Mouse (Mus musculus): ENCODE measurements around the gene Padi1. TPM values are rescaled to one million over a fixed set of nuclear protein-coding genes. Genes with fewer than 3 reads are reported as not detected.

The Padi1 gene
- polyA plus RNA-seq, 1 experiment from 2014 or later = 0.28 TPM

- Histone ChIP-seq H3K9me3 (ENCODE audit: control insufficient read depth, low read length) (no peaks in the 10 kb centered on the region), H3K27ac (replicated peaks; ENCODE audit: low read depth, low read length) (no peak overlapping the region), H3K9ac (ENCODE audit: low read length) (no peak overlapping the region), H3K4me2 (ENCODE audit: low read depth, severe bottlenecking) (no peak overlapping the region), H3K4me1 (ENCODE audit: control insufficient read depth, insufficient read depth, low read length) (peaks cover 9% of the 10 kb centered on the region), H3K27me3 (ENCODE audit: control insufficient read depth, insufficient read depth, low read length) (no peaks in the 10 kb centered on the region), H3K4me3 (ENCODE audit: low read depth, low read length) (no peak overlapping the region), H3K36me3 (ENCODE audit: control insufficient read depth, insufficient read depth, low read length) (no peaks in the 10 kb centered on the region)
- no peak for DNase-seq (ENCODE audit: low spot score)
- WGBS = 82% methylated on average over 8 of the region's 8 CpGs
- ATAC-seq (ENCODE audit: insufficient number of reproducible peaks, low FRiP score, low TSS enrichment, low read depth) = no peak
These were observed 26.5 kb upstream of the Padi1 start for GRCm38 (mm10) chr4:140871851-140872685.

- H3K36me3 ChIP-seq (ENCODE audit: control insufficient read depth, insufficient read depth, low read length) = no peaks in the 10 kb centered on the region
- H3K27me3 ChIP-seq (ENCODE audit: control insufficient read depth, insufficient read depth, low read length) = no peaks in the 10 kb centered on the region
- H3K4me3 ChIP-seq (ENCODE audit: low read depth, low read length) = no peak overlapping the region
- DNase-seq (ENCODE audit: low spot score) = no peak
- no peak overlapping the region for H3K4me2 ChIP-seq (ENCODE audit: low read depth, severe bottlenecking)
- no peak for ATAC-seq (ENCODE audit: insufficient number of reproducible peaks, low FRiP score, low TSS enrichment, low read depth)
- no peaks in the 10 kb centered on the region for H3K9me3 ChIP-seq (ENCODE audit: control insufficient read depth, low read length)
- no peak overlapping the region for H3K27ac ChIP-seq (replicated peaks; ENCODE audit: low read depth, low read length)
- WGBS = 75% methylated on average over 3 of the region's 3 CpGs
- H3K4me1 ChIP-seq (ENCODE audit: control insufficient read depth, insufficient read depth, low read length) = peaks cover 9% of the 10 kb centered on the region
- H3K9ac ChIP-seq (ENCODE audit: low read length) = no peak overlapping the region
These were observed 25.8 kb upstream of the Padi1 start for GRCm38 (mm10) chr4:140871376-140871775.

GRCm38 (mm10) chr4:140870876-140871275 lies 25.3 kb upstream of the Padi1 start:
- no peaks in the 10 kb centered on the region for H3K36me3 ChIP-seq (ENCODE audit: control insufficient read depth, insufficient read depth, low read length)
- no peak for DNase-seq (ENCODE audit: low spot score)
- H3K4me1 ChIP-seq (ENCODE audit: control insufficient read depth, insufficient read depth, low read length) = peaks cover 9% of the 10 kb centered on the region
- no peak overlapping the region for H3K4me3 ChIP-seq (ENCODE audit: low read depth, low read length)
- WGBS = 70% methylated on average over 7 of the region's 7 CpGs
- no peak overlapping the region for H3K9ac ChIP-seq (ENCODE audit: low read length)
- no peak for ATAC-seq (ENCODE audit: insufficient number of reproducible peaks, low FRiP score, low TSS enrichment, low read depth)
- no peaks in the 10 kb centered on the region for H3K9me3 ChIP-seq (ENCODE audit: control insufficient read depth, low read length)
- no peak overlapping the region for H3K4me2 ChIP-seq (ENCODE audit: low read depth, severe bottlenecking)
- no peaks in the 10 kb centered on the region for H3K27me3 ChIP-seq (ENCODE audit: control insufficient read depth, insufficient read depth, low read length)
- H3K27ac ChIP-seq (replicated peaks; ENCODE audit: low read depth, low read length) = no peak overlapping the region

GRCm38 (mm10) chr4:140869945-140870344 lies 24.4 kb upstream of the Padi1 start:
- Histone ChIP-seq H3K4me1 (ENCODE audit: control insufficient read depth, insufficient read depth, low read length) (peaks cover 9% of the 10 kb centered on the region), H3K36me3 (ENCODE audit: control insufficient read depth, insufficient read depth, low read length) (no peaks in the 10 kb centered on the region), H3K4me3 (ENCODE audit: low read depth, low read length) (no peak overlapping the region), H3K9ac (ENCODE audit: low read length) (no peak overlapping the region), H3K9me3 (ENCODE audit: control insufficient read depth, low read length) (no peaks in the 10 kb centered on the region), H3K27me3 (ENCODE audit: control insufficient read depth, insufficient read depth, low read length) (no peaks in the 10 kb centered on the region), H3K27ac (replicated peaks; ENCODE audit: low read depth, low read length) (no peak overlapping the region), H3K4me2 (ENCODE audit: low read depth, severe bottlenecking) (no peak overlapping the region)
- ATAC-seq (ENCODE audit: insufficient number of reproducible peaks, low FRiP score, low TSS enrichment, low read depth) = no peak
- DNase-seq (ENCODE audit: low spot score) = no peak
- WGBS = 89% methylated on average over 8 of the region's 8 CpGs

GRCm38 (mm10) chr4:140868484-140869190 lies 23.1 kb upstream of the Padi1 start:
- Histone ChIP-seq H3K4me2 (ENCODE audit: low read depth, severe bottlenecking) (peak overlapping the region; percentile 37), H3K9me3 (ENCODE audit: control insufficient read depth, low read length) (no peaks in the 10 kb centered on the region), H3K36me3 (ENCODE audit: control insufficient read depth, insufficient read depth, low read length) (no peaks in the 10 kb centered on the region), H3K9ac (ENCODE audit: low read length) (peak overlapping the region; percentile 41), H3K4me1 (ENCODE audit: control insufficient read depth, insufficient read depth, low read length) (peaks cover 9% of the 10 kb centered on the region), H3K27me3 (ENCODE audit: control insufficient read depth, insufficient read depth, low read length) (no peaks in the 10 kb centered on the region), H3K27ac (replicated peaks; ENCODE audit: low read depth, low read length) (peak overlapping the region; percentile 55; the same call in 1 of the 2 replicates), H3K4me3 (ENCODE audit: low read depth, low read length) (no peak overlapping the region)
- DNase-seq (ENCODE audit: low spot score) (peak; percentile 76), ATAC-seq (ENCODE audit: insufficient number of reproducible peaks, low FRiP score, low TSS enrichment, low read depth) (peak; percentile 60; the same call in 1 of the 2 replicates)
- 1% methylated on average over 14 of the region's 14 CpGs for WGBS

GRCm38 (mm10) chr4:140862036-140862650 lies 16.6 kb upstream of the Padi1 start:
- no peak for ATAC-seq (ENCODE audit: insufficient number of reproducible peaks, low FRiP score, low TSS enrichment, low read depth)
- no peak for DNase-seq (ENCODE audit: low spot score)
- Histone ChIP-seq H3K4me2 (ENCODE audit: low read depth, severe bottlenecking) (no peak overlapping the region), H3K9me3 (ENCODE audit: control insufficient read depth, low read length) (no peaks in the 10 kb centered on the region), H3K36me3 (ENCODE audit: control insufficient read depth, insufficient read depth, low read length) (no peaks in the 10 kb centered on the region), H3K4me1 (ENCODE audit: control insufficient read depth, insufficient read depth, low read length) (no peaks in the 10 kb centered on the region), H3K27ac (replicated peaks; ENCODE audit: low read depth, low read length) (no peak overlapping the region), H3K9ac (ENCODE audit: low read length) (no peak overlapping the region), H3K27me3 (ENCODE audit: control insufficient read depth, insufficient read depth, low read length) (no peaks in the 10 kb centered on the region), H3K4me3 (ENCODE audit: low read depth, low read length) (no peak overlapping the region)
- WGBS = 69% methylated on average over 11 of the region's 11 CpGs

- H3K9me3 ChIP-seq (ENCODE audit: control insufficient read depth, low read length) = no peaks in the 10 kb centered on the region
- H3K27me3 ChIP-seq (ENCODE audit: control insufficient read depth, insufficient read depth, low read length) = no peaks in the 10 kb centered on the region
- 88% methylated on average over 7 of the region's 7 CpGs for WGBS
- ATAC-seq (ENCODE audit: insufficient number of reproducible peaks, low FRiP score, low TSS enrichment, low read depth) (no peak), DNase-seq (ENCODE audit: low spot score) (no peak)
- no peak overlapping the region for H3K4me3 ChIP-seq (ENCODE audit: low read depth, low read length)
- H3K27ac ChIP-seq (replicated peaks; ENCODE audit: low read depth, low read length) = no peak overlapping the region
- no peak overlapping the region for H3K4me2 ChIP-seq (ENCODE audit: low read depth, severe bottlenecking)
- H3K9ac ChIP-seq (ENCODE audit: low read length) = no peak overlapping the region
- H3K36me3 ChIP-seq (ENCODE audit: control insufficient read depth, insufficient read depth, low read length) = no peaks in the 10 kb centered on the region
- no peaks in the 10 kb centered on the region for H3K4me1 ChIP-seq (ENCODE audit: control insufficient read depth, insufficient read depth, low read length)
These were observed 15.2 kb upstream of the Padi1 start for GRCm38 (mm10) chr4:140860767-140861147.

GRCm38 (mm10) chr4:140860125-140860766 lies 14.7 kb upstream of the Padi1 start:
- Histone ChIP-seq H3K4me1 (ENCODE audit: control insufficient read depth, insufficient read depth, low read length) (no peaks in the 10 kb centered on the region), H3K4me2 (ENCODE audit: low read depth, severe bottlenecking) (no peak overlapping the region), H3K9me3 (ENCODE audit: control insufficient read depth, low read length) (no peaks in the 10 kb centered on the region), H3K27ac (replicated peaks; ENCODE audit: low read depth, low read length) (no peak overlapping the region), H3K36me3 (ENCODE audit: control insufficient read depth, insufficient read depth, low read length) (no peaks in the 10 kb centered on the region), H3K4me3 (ENCODE audit: low read depth, low read length) (no peak overlapping the region), H3K27me3 (ENCODE audit: control insufficient read depth, insufficient read depth, low read length) (no peaks in the 10 kb centered on the region), H3K9ac (ENCODE audit: low read length) (no peak overlapping the region)
- ATAC-seq (ENCODE audit: insufficient number of reproducible peaks, low FRiP score, low TSS enrichment, low read depth) (no peak), DNase-seq (ENCODE audit: low spot score) (no peak)
- WGBS = 56% methylated on average over 7 of the region's 7 CpGs
